Mouse (Mus musculus) liver, embryonic 14.5 days (tissue): Measurements from ENCODE around the gene Cabp7.

Experiments used
- CTCF ChIP-seq: IDR thresholded peaks from 2 replicates; pipeline ENCODE4 v1.5.1; 2016; ENCODE audit warnings: antibody characterized with exemption, low read depth, control low read depth
- EP300 ChIP-seq: IDR thresholded peaks from 2 replicates; pipeline ENCODE4 v1.6.1; 2016; ENCODE audit warnings: antibody characterized with exemption, low read depth

GRCm38 (mm10) chr11:4729603-4730002, 17.0 kb downstream of the Cabp7 start:
- TF ChIP-seq CTCF (no peak), EP300 (no peak)
